Mouse (Mus musculus) telencephalon, adult 2 months (tissue): ENCODE measurements around the gene Tec.

Experiments used
- DNase-seq: peaks from one replicate; pipeline ENCODE4 v3.0.0-alpha.2; 2011; ENCODE audit warnings: low read depth, low spot score

Gene Tec

GRCm38 (mm10) chr5:72736868-72737267 is 131.4 kb downstream of the Tec start:
- DNase-seq = no peak

- DNase-seq = no peak
Measured at GRCm38 (mm10) chr5:72736437-72736836, 131.8 kb downstream of the Tec start.

GRCm38 (mm10) chr5:72735763-72736162 is 132.5 kb downstream of the Tec start:
- no peak for DNase-seq

GRCm38 (mm10) chr5:72732885-72733284 is 135.4 kb downstream of the Tec start:
- DNase-seq = no peak

GRCm38 (mm10) chr5:72725404-72725803 is 142.9 kb downstream of the Tec start:
- no peak for DNase-seq

- DNase-seq = no peak
Measured at GRCm38 (mm10) chr5:72723429-72723828, 144.9 kb downstream of the Tec start.

- no peak for DNase-seq
Measured at GRCm38 (mm10) chr5:72720587-72720986, 147.7 kb downstream of the Tec start.

- no peak for DNase-seq
Measured at GRCm38 (mm10) chr5:72710572-72711278, 157.6 kb downstream of the Tec start.

GRCm38 (mm10) chr5:72709976-72710375 is 158.3 kb downstream of the Tec start:
- no peak for DNase-seq

- no peak for DNase-seq
Measured at GRCm38 (mm10) chr5:72709451-72709850, 158.8 kb downstream of the Tec start.

- DNase-seq = no peak
Measured at GRCm38 (mm10) chr5:72706722-72707121, 161.6 kb downstream of the Tec start.

GRCm38 (mm10) chr5:72706095-72706494 is 162.2 kb downstream of the Tec start:
- no peak for DNase-seq
